Mouse (Mus musculus) neural tube, embryonic 11.5 days (tissue): ENCODE measurements at regions not wholly inside any gene's neighbourhood (a gene's known extent, or its start where the extent isn't known, plus 50 kb on each side); places are given as distances from the start of the nearest gene placed in this dataset.

ENCODE experiments used
- ATAC-seq: fragments of 200-750 bp; cut with Nextera tagmentation; 2 replicates; pipeline ENCODE4 v1.8.0; 2017; ENCODE audit warnings: moderate number of reproducible peaks, mild to moderate bottlenecking, moderate TSS enrichment, moderate library complexity; ENCODE audit not compliant: insufficient read depth, low FRiP score, low TSS enrichment
- DNase-seq: peaks from one replicate; pipeline ENCODE4 v3.0.0-alpha.2; 2015; ENCODE audit warnings: low spot score
- H3K27ac ChIP-seq: fragments of 300-500 bp; sonication (generic); 2 replicates; pipeline ENCODE4 v1.5.1; 2014; ENCODE audit warnings: low read depth, mild to moderate bottlenecking, low read length
- H3K27me3 ChIP-seq: fragments of 300-500 bp; sonication (generic); 2 replicates; pipeline ENCODE4 v1.6.1; 2014; ENCODE audit warnings: mild to moderate bottlenecking, low read length, mixed read lengths; ENCODE audit not compliant: control insufficient read depth, insufficient read depth
- H3K36me3 ChIP-seq: fragments of 300-500 bp; sonication (generic); 2 replicates; pipeline ENCODE4 v1.6.1; 2014; ENCODE audit warnings: mild to moderate bottlenecking, low read length, moderate library complexity, mixed read lengths; ENCODE audit not compliant: control insufficient read depth, insufficient read depth
- H3K4me1 ChIP-seq: fragments of 300-500 bp; sonication (generic); 2 replicates; pipeline ENCODE4 v1.6.1; 2014; ENCODE audit warnings: low read length, mixed read lengths; ENCODE audit not compliant: control insufficient read depth, insufficient read depth
- H3K4me2 ChIP-seq: fragments of 300-500 bp; sonication (generic); 2 replicates; pipeline ENCODE4 v1.6.1; 2014; ENCODE audit warnings: low read depth, mild to moderate bottlenecking, moderate library complexity
- H3K4me3 ChIP-seq: fragments of 300-500 bp; sonication (generic); 2 replicates; pipeline ENCODE4 v1.5.1; 2014; ENCODE audit warnings: low read depth, low read length
- H3K9ac ChIP-seq: fragments of 300-500 bp; sonication (generic); 2 replicates; pipeline ENCODE4 v1.6.1; 2014; ENCODE audit warnings: mild to moderate bottlenecking, low read length
- H3K9me3 ChIP-seq: fragments of 300-500 bp; sonication (generic); 2 replicates; pipeline ENCODE4 v1.6.1; 2016; ENCODE audit warnings: low read length; ENCODE audit not compliant: control insufficient read depth
- WGBS: fragments of 180-500 bp; shearing (Covaris S2); extraction: QIAGEN DNeasy Blood & Tissue Kit; methylation state at CpG from one replicate; pipeline ENCODE4 v1.1.7; 2014; 5-methylcytosine and 5-hydroxymethylcytosine counted together

DNA sequence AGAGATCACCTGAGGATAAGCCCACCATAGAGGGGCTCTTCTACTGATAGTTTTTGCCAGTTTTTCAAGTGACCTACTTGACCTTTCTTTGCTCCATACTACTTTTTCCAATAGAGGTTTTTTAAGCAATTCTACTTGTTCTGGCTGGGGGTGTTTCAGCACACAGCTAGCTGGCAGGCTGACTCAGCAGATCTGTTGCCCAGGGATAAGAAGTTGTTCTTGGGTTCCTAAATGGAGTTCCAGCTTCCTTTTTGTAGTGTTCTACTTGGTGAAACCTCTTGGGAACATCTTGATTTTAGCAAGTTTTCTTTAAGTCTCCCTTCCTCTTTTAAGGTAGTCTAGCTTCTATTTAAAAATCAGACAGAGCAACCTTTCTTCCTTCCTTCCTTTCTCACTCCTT is 61.0 kb downstream of the 4930474N05Rik start:
- Histone ChIP-seq H3K9me3 (no peaks in the 10 kb centered on the region), H3K4me3 (no peak overlapping the region), H3K4me1 (no peaks in the 10 kb centered on the region), H3K27me3 (no peaks in the 10 kb centered on the region), H3K9ac (no peak overlapping the region), H3K4me2 (no peak overlapping the region), H3K27ac (no peak overlapping the region), H3K36me3 (no peaks in the 10 kb centered on the region)
- ATAC-seq (no peak), DNase-seq (no peak)

DNA sequence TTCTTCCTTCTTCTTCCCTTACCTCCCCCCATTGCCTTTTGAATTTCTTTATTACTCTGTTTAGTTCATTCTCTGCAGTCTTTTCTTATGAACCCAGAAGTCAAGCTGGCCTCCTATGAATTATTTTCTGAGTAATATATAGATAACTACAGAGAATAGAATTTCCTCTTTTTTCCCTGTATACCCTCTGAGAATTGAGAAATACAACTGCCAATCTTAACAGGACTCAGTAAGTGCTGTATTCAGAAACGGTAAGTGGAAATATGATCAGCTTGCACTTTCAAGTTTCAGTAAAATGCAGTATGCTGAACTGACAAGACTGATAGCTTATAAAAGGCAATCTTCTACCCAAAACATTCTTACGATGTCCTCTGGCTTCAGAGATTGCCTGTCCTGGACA is 61.5 kb downstream of the 4930474N05Rik start:
- Histone ChIP-seq H3K4me3 (no peak overlapping the region), H3K4me2 (no peak overlapping the region), H3K9me3 (no peaks in the 10 kb centered on the region), H3K36me3 (no peaks in the 10 kb centered on the region), H3K27me3 (no peaks in the 10 kb centered on the region), H3K27ac (no peak overlapping the region), H3K4me1 (no peaks in the 10 kb centered on the region), H3K9ac (no peak overlapping the region)
- WGBS = 87% methylated on average over 2 of the region's 2 CpGs
- DNase-seq = no peak
- ATAC-seq = no peak

DNA sequence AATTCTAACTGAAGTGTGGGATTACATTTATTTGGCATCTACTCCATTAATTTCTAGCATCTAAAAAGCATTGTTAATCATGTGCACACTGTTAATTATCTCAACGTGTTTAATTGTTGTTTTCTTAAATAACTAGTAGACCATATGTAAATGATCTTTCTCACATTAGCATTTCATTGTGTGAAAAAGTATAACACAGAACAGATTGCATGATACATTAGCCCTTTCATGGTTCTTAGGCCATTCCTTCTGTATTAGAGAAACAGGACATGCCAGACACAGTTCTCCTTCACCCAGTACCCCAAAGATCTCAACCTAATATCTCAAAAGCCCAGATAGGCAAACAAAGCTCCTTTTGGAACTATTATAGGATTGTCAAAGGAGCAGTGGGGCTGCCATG is 89.0 kb downstream of the 4930474N05Rik start:
- no peak for DNase-seq
- Histone ChIP-seq H3K9me3 (no peaks in the 10 kb centered on the region), H3K4me1 (no peaks in the 10 kb centered on the region), H3K9ac (no peak overlapping the region), H3K27me3 (no peaks in the 10 kb centered on the region), H3K4me2 (no peak overlapping the region), H3K36me3 (no peaks in the 10 kb centered on the region), H3K4me3 (no peak overlapping the region), H3K27ac (no peak overlapping the region)
- no peak for ATAC-seq
- WGBS = 50% methylated on average over 1 of the region's 1 CpGs

DNA sequence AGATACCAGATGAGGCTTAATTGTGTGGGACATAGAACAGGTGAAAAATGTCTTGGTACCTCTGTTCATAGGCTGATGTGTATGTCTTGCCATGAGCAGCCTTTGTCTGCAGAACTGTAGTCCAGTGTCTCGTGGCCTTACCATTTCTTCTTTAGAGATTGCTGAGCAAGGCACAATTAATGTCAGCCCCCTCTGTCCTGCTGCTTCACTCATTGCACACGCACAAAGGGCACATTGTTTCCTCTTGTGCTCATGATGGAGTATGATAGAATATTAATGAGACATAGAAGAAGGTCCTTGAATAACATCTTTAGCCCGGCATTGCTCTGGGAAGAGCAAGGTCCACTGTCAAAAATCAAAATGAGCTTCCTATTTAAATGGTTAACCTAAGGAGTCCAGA is 101.8 kb downstream of the 4930474N05Rik start:
- DNase-seq (peak; percentile 34), ATAC-seq (peak; percentile 53; the same call in 1 of the 2 replicates)
- WGBS = 38% methylated on average over 3 of the region's 3 CpGs

DNA sequence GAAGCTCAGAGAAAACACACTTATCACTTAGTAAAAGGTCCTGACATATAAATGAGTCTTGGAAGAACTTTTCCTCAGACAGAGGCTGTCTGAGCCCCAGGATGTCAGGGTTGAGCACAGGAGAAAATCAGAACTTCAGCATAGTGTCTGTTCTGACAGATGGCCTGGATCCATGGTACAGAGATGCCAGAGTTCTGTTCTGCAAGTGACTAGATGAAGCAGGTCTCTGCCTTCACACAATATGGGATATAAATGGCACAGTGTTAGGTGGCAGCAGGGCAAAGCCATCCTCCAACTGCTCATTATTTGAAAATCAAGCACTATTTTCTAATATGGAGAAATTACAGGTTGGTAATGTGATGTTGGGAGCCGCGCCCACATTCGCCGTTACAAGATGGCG is 103.7 kb downstream of the 4930474N05Rik start:
- ATAC-seq (no peak), DNase-seq (no peak)
- H3K4me1 ChIP-seq = no peaks in the 10 kb centered on the region
- H3K27ac ChIP-seq = no peak overlapping the region
- H3K36me3 ChIP-seq = no peaks in the 10 kb centered on the region
- H3K9ac ChIP-seq = no peak overlapping the region
- WGBS = 98% methylated on average over 5 of the region's 5 CpGs
- no peak overlapping the region for H3K4me2 ChIP-seq
- H3K9me3 ChIP-seq = no peaks in the 10 kb centered on the region
- no peaks in the 10 kb centered on the region for H3K27me3 ChIP-seq
- H3K4me3 ChIP-seq = no peak overlapping the region

More for the DNA sequence above, 101.8 kb downstream of the 4930474N05Rik start:
- Histone ChIP-seq H3K9ac (no peak overlapping the region), H3K4me1 (no peaks in the 10 kb centered on the region), H3K27ac (no peak overlapping the region), H3K9me3 (no peaks in the 10 kb centered on the region), H3K36me3 (no peaks in the 10 kb centered on the region), H3K4me2 (no peak overlapping the region), H3K4me3 (no peak overlapping the region), H3K27me3 (no peaks in the 10 kb centered on the region)

DNA sequence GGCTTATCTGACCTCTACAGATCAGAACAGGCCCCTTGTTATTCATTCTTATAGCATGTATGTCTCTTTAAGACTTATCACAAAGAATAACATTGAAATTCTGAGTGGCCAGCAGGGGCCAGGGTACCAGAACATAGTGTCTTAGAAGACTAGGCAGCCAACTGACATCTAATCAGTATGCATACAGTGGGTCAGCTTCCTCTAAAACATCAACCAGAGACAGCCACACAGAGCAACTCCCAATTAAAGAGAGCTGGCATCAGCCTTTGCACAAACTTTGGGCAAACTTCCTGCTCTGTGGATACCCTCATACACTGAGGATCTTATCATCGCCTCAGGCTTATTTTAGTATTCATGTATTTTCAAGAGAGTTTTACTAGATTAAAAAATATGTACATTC is 109.1 kb downstream of the 4930474N05Rik start:
- DNase-seq (no peak), ATAC-seq (no peak)
- no peaks in the 10 kb centered on the region for H3K9me3 ChIP-seq
- H3K27me3 ChIP-seq = no peaks in the 10 kb centered on the region
- H3K4me3 ChIP-seq = no peak overlapping the region
- no peaks in the 10 kb centered on the region for H3K4me1 ChIP-seq
- no peak overlapping the region for H3K9ac ChIP-seq
- H3K27ac ChIP-seq = no peak overlapping the region
- no peaks in the 10 kb centered on the region for H3K36me3 ChIP-seq
- WGBS = 97% methylated on average over 1 of the region's 1 CpGs
- no peak overlapping the region for H3K4me2 ChIP-seq

DNA sequence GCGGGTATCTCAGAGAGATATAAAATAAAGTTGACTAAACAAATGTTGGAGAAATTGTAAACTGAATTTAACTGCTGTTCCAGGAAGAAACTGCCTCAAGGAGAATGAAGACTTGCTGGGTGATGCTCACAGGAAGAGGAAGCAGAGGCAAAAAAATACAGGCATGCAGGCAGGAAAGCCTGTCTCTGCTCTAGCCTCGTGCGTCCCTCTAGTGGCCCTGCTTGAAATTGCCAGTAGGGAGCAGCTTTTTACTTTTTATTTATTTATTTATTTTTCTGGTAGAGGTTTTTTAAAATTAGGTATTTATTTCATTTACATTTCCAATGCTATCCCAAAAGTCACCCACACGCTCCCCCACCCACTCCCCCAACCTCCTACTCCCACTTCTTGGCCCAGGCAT is 118.1 kb downstream of the 4930474N05Rik start:
- no peaks in the 10 kb centered on the region for H3K27me3 ChIP-seq
- H3K4me1 ChIP-seq = no peaks in the 10 kb centered on the region
- no peak overlapping the region for H3K27ac ChIP-seq
- no peak overlapping the region for H3K9ac ChIP-seq
- no peak for ATAC-seq
- H3K4me2 ChIP-seq = no peak overlapping the region
- H3K4me3 ChIP-seq = no peak overlapping the region
- H3K36me3 ChIP-seq = no peaks in the 10 kb centered on the region
- no peaks in the 10 kb centered on the region for H3K9me3 ChIP-seq
- 46% methylated on average over 4 of the region's 4 CpGs for WGBS
- DNase-seq = peak; percentile 58

DNA sequence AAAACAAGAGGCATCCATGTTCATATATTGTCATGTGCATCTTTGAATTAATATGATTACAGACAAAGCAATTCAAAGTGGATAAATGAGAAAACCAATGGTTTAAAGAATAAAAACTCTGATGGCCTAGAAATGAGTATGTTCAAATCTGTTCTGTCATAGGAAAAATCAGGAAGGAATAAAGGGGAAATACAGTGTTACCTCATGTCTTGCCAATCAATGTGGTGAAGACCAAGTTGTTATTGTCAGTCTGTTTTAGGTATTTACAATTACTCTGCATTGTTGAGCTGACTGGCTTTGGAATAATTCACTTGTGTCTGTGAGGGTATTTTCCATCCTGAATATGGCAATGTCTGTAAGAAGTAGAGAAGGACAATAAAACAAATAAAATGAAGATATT is 151.1 kb downstream of the 4930474N05Rik start:
- Histone ChIP-seq H3K9me3 (no peaks in the 10 kb centered on the region), H3K36me3 (no peaks in the 10 kb centered on the region), H3K4me2 (no peak overlapping the region), H3K27me3 (no peaks in the 10 kb centered on the region), H3K4me3 (no peak overlapping the region), H3K4me1 (no peaks in the 10 kb centered on the region), H3K9ac (no peak overlapping the region), H3K27ac (no peak overlapping the region)
- DNase-seq = no peak
- no peak for ATAC-seq

DNA sequence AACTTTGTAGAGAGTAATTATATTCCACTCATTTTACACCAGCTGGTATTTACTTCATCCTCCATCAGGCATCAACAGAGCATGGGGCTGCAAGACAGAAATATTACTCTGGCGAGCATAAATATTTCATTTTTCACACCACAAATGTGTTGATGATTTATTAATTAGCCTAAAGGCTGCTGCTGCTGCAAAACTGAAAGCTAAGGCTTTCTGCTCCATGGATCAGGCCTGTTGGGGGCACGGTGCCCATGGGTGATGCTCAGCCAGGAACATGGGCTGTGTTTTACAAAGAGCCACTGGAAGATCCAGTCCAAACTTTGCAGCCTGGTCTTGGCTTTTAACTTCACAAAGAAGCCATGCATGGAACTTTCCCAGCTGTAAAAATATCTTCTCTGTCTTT is 167.4 kb downstream of the 4930474N05Rik start:
- Histone ChIP-seq H3K27ac (no peak overlapping the region), H3K9me3 (no peaks in the 10 kb centered on the region), H3K4me1 (no peaks in the 10 kb centered on the region), H3K4me3 (no peak overlapping the region), H3K4me2 (no peak overlapping the region), H3K9ac (no peak overlapping the region), H3K27me3 (no peaks in the 10 kb centered on the region), H3K36me3 (no peaks in the 10 kb centered on the region)
- no peak for ATAC-seq
- 78% methylated on average over 2 of the region's 2 CpGs for WGBS
- no peak for DNase-seq
